Mouse (Mus musculus): Measurements from ENCODE around the gene P2ry13. TPM values are rescaled to one million over a fixed set of nuclear protein-coding genes. Genes with fewer than 3 reads are reported as not detected.

P2ry13 gene
- polyA plus RNA-seq, 1 experiment from 2014 or later: 0.69 TPM

GRCm38 (mm10) chr3:59203802-59204520 lies 6.7 kb downstream of the P2ry13 start:
- Histone ChIP-seq H3K27ac (ENCODE audit: low read length) (no peak overlapping the region), H3K4me3 (ENCODE audit: low read length) (no peak overlapping the region)

GRCm38 (mm10) chr3:59197329-59197948 lies 13.2 kb downstream of the P2ry13 start:
- H3K4me2 ChIP-seq (replicated peaks; ENCODE audit: low read depth, low read length): no peak overlapping the region
- H3K9ac ChIP-seq (replicated peaks; ENCODE audit: low read length): no peak overlapping the region
- H3K4me1 ChIP-seq (ENCODE audit: insufficient read depth, low read length): no peaks in the 10 kb centered on the region
- no peaks in the 10 kb centered on the region for H3K36me3 ChIP-seq (ENCODE audit: insufficient read depth, low read length)
- no peak for ATAC-seq (ENCODE audit: low FRiP score, low TSS enrichment)
- no peaks in the 10 kb centered on the region for H3K9me3 ChIP-seq (ENCODE audit: low read length)
- no peaks in the 10 kb centered on the region for H3K27me3 ChIP-seq (ENCODE audit: insufficient read depth, low read length)
- H3K4me3 ChIP-seq (ENCODE audit: low read length): no peak overlapping the region
- H3K27ac ChIP-seq (ENCODE audit: low read length): no peak overlapping the region
- WGBS: 75% methylated on average over 4 of the region's 4 CpGs

More at GRCm38 (mm10) chr3:59203802-59204520, 6.7 kb downstream of the P2ry13 start:
- Histone ChIP-seq H3K9me3 (ENCODE audit: low read length) (no peaks in the 10 kb centered on the region), H3K4me1 (ENCODE audit: insufficient read depth, low read length) (no peaks in the 10 kb centered on the region), H3K9ac (replicated peaks; ENCODE audit: low read length) (no peak overlapping the region), H3K4me2 (replicated peaks; ENCODE audit: low read depth, low read length) (no peak overlapping the region), H3K27me3 (ENCODE audit: insufficient read depth, low read length) (no peaks in the 10 kb centered on the region), H3K36me3 (ENCODE audit: insufficient read depth, low read length) (no peaks in the 10 kb centered on the region)
- 66% methylated on average over 8 of the region's 8 CpGs for WGBS
- no peak for ATAC-seq (ENCODE audit: low FRiP score, low TSS enrichment)

GRCm38 (mm10) chr3:59194938-59195337 lies 15.7 kb downstream of the P2ry13 start, which contains the start of gene Gpr87:
Gpr87 (minus strand) TSS chr3:59195104.
- Histone ChIP-seq H3K36me3 (ENCODE audit: insufficient read depth, low read length) (no peaks in the 10 kb centered on the region), H3K27ac (ENCODE audit: low read length) (no peak within 1 kb of the TSS), H3K4me1 (ENCODE audit: insufficient read depth, low read length) (no peaks in the 10 kb centered on the region), H3K9ac (replicated peaks; ENCODE audit: low read length) (no peak within 1 kb of the TSS), H3K9me3 (ENCODE audit: low read length) (no peaks in the 10 kb centered on the region), H3K4me3 (ENCODE audit: low read length) (no peak within 1 kb of the TSS), H3K4me2 (replicated peaks; ENCODE audit: low read depth, low read length) (no peak within 1 kb of the TSS), H3K27me3 (ENCODE audit: insufficient read depth, low read length) (no peaks in the 10 kb centered on the region)
- WGBS: 83% methylated on average over 7 of the region's 7 CpGs
- ATAC-seq (ENCODE audit: low FRiP score, low TSS enrichment): no peak

GRCm38 (mm10) chr3:59194099-59194498 lies 16.6 kb downstream of the P2ry13 start:
- Histone ChIP-seq H3K9me3 (ENCODE audit: low read length) (no peaks in the 10 kb centered on the region), H3K4me3 (ENCODE audit: low read length) (no peak overlapping the region), H3K4me1 (ENCODE audit: insufficient read depth, low read length) (no peaks in the 10 kb centered on the region), H3K9ac (replicated peaks; ENCODE audit: low read length) (no peak overlapping the region), H3K36me3 (ENCODE audit: insufficient read depth, low read length) (no peaks in the 10 kb centered on the region), H3K27me3 (ENCODE audit: insufficient read depth, low read length) (no peaks in the 10 kb centered on the region), H3K4me2 (replicated peaks; ENCODE audit: low read depth, low read length) (no peak overlapping the region), H3K27ac (ENCODE audit: low read length) (no peak overlapping the region)
- no peak for ATAC-seq (ENCODE audit: low FRiP score, low TSS enrichment)
- WGBS: 88% methylated on average over 7 of the region's 7 CpGs

- Histone ChIP-seq H3K9ac (replicated peaks; ENCODE audit: low read length) (no peak overlapping the region), H3K27ac (ENCODE audit: low read length) (no peak overlapping the region), H3K4me2 (replicated peaks; ENCODE audit: low read depth, low read length) (no peak overlapping the region), H3K27me3 (ENCODE audit: insufficient read depth, low read length) (no peaks in the 10 kb centered on the region), H3K4me1 (ENCODE audit: insufficient read depth, low read length) (no peaks in the 10 kb centered on the region), H3K4me3 (ENCODE audit: low read length) (no peak overlapping the region), H3K9me3 (ENCODE audit: low read length) (no peaks in the 10 kb centered on the region), H3K36me3 (ENCODE audit: insufficient read depth, low read length) (no peaks in the 10 kb centered on the region)
- WGBS: 98% methylated on average over 6 of the region's 6 CpGs
- no peak for ATAC-seq (ENCODE audit: low FRiP score, low TSS enrichment)
These were observed 19.0 kb downstream of the P2ry13 start for GRCm38 (mm10) chr3:59191674-59192073.

GRCm38 (mm10) chr3:59187336-59187735 lies 23.3 kb downstream of the P2ry13 start:
- Histone ChIP-seq H3K4me1 (ENCODE audit: insufficient read depth, low read length) (no peaks in the 10 kb centered on the region), H3K4me3 (ENCODE audit: low read length) (no peak overlapping the region), H3K9me3 (ENCODE audit: low read length) (no peaks in the 10 kb centered on the region), H3K9ac (replicated peaks; ENCODE audit: low read length) (no peak overlapping the region), H3K27me3 (ENCODE audit: insufficient read depth, low read length) (no peaks in the 10 kb centered on the region), H3K27ac (ENCODE audit: low read length) (no peak overlapping the region), H3K4me2 (replicated peaks; ENCODE audit: low read depth, low read length) (no peak overlapping the region), H3K36me3 (ENCODE audit: insufficient read depth, low read length) (no peaks in the 10 kb centered on the region)
- WGBS: 76% methylated on average over 4 of the region's 4 CpGs
- ATAC-seq (ENCODE audit: low FRiP score, low TSS enrichment): no peak

- H3K27ac ChIP-seq (ENCODE audit: low read length): no peak overlapping the region
- ATAC-seq (ENCODE audit: low FRiP score, low TSS enrichment): no peak
- no peak overlapping the region for H3K4me3 ChIP-seq (ENCODE audit: low read length)
- H3K4me2 ChIP-seq (replicated peaks; ENCODE audit: low read depth, low read length): no peak overlapping the region
- no peak overlapping the region for H3K9ac ChIP-seq (replicated peaks; ENCODE audit: low read length)
- H3K9me3 ChIP-seq (ENCODE audit: low read length): no peaks in the 10 kb centered on the region
- no peaks in the 10 kb centered on the region for H3K36me3 ChIP-seq (ENCODE audit: insufficient read depth, low read length)
- WGBS: 82% methylated on average over 4 of the region's 4 CpGs
- H3K4me1 ChIP-seq (ENCODE audit: insufficient read depth, low read length): no peaks in the 10 kb centered on the region
- H3K27me3 ChIP-seq (ENCODE audit: insufficient read depth, low read length): no peaks in the 10 kb centered on the region
These were observed 25.0 kb downstream of the P2ry13 start for GRCm38 (mm10) chr3:59185662-59186061.

GRCm38 (mm10) chr3:59182129-59182528 lies 28.6 kb downstream of the P2ry13 start:
- H3K9me3 ChIP-seq (ENCODE audit: low read length): no peaks in the 10 kb centered on the region
- no peaks in the 10 kb centered on the region for H3K36me3 ChIP-seq (ENCODE audit: insufficient read depth, low read length)
- no peak for ATAC-seq (ENCODE audit: low FRiP score, low TSS enrichment)
- no peak overlapping the region for H3K9ac ChIP-seq (replicated peaks; ENCODE audit: low read length)
- no peak overlapping the region for H3K27ac ChIP-seq (ENCODE audit: low read length)
- H3K4me2 ChIP-seq (replicated peaks; ENCODE audit: low read depth, low read length): no peak overlapping the region
- no peaks in the 10 kb centered on the region for H3K4me1 ChIP-seq (ENCODE audit: insufficient read depth, low read length)
- H3K4me3 ChIP-seq (ENCODE audit: low read length): no peak overlapping the region
- H3K27me3 ChIP-seq (ENCODE audit: insufficient read depth, low read length): no peaks in the 10 kb centered on the region

- Histone ChIP-seq H3K4me3 (ENCODE audit: low read length) (no peak overlapping the region), H3K9me3 (ENCODE audit: low read length) (no peaks in the 10 kb centered on the region), H3K4me2 (replicated peaks; ENCODE audit: low read depth, low read length) (no peak overlapping the region), H3K36me3 (ENCODE audit: insufficient read depth, low read length) (no peaks in the 10 kb centered on the region), H3K9ac (replicated peaks; ENCODE audit: low read length) (no peak overlapping the region), H3K27me3 (ENCODE audit: insufficient read depth, low read length) (no peaks in the 10 kb centered on the region), H3K4me1 (ENCODE audit: insufficient read depth, low read length) (no peaks in the 10 kb centered on the region), H3K27ac (ENCODE audit: low read length) (no peak overlapping the region)
- 73% methylated on average over 5 of the region's 5 CpGs for WGBS
- no peak for ATAC-seq (ENCODE audit: low FRiP score, low TSS enrichment)
These were observed 29.5 kb downstream of the P2ry13 start for GRCm38 (mm10) chr3:59181134-59181533.

GRCm38 (mm10) chr3:59176871-59177270 lies 33.8 kb downstream of the P2ry13 start:
- H3K4me1 ChIP-seq (ENCODE audit: insufficient read depth, low read length): no peaks in the 10 kb centered on the region
- no peak overlapping the region for H3K4me3 ChIP-seq (ENCODE audit: low read length)
- 68% methylated on average over 5 of the region's 5 CpGs for WGBS
- no peaks in the 10 kb centered on the region for H3K27me3 ChIP-seq (ENCODE audit: insufficient read depth, low read length)
- ATAC-seq (ENCODE audit: low FRiP score, low TSS enrichment): no peak
- H3K36me3 ChIP-seq (ENCODE audit: insufficient read depth, low read length): no peaks in the 10 kb centered on the region
- no peak overlapping the region for H3K27ac ChIP-seq (ENCODE audit: low read length)
- H3K4me2 ChIP-seq (replicated peaks; ENCODE audit: low read depth, low read length): no peak overlapping the region
- no peak overlapping the region for H3K9ac ChIP-seq (replicated peaks; ENCODE audit: low read length)
- no peaks in the 10 kb centered on the region for H3K9me3 ChIP-seq (ENCODE audit: low read length)
